Mouse (Mus musculus): ENCODE data around the gene Bend5. TPM values are rescaled to one million over a fixed set of nuclear protein-coding genes. Genes with fewer than 3 reads are reported as not detected.
A peak's percentile ranks its signal among the peaks of the same experiment; 100 is the strongest.

Bend5 gene
- total and polyA plus RNA-seq, 3 experiments: 15.6 to 21.8 (median 19.3) TPM

- dilution Hi-C loops (cut with MboI; ENCODE audit: extremely low pct_ligation_motif_present, extremely low pct_unique_long_range_greater_than_20kb, low sequenced_read_pairs) (no loop called here), in situ Hi-C loops (cut with MboI; ENCODE audit: low pct_ligation_motif_present, low pct_unique_long_range_greater_than_20kb, low sequenced_read_pairs) (no loop called here)
- H3K4me1 ChIP-seq (ENCODE audit: control insufficient read depth in 1 of 2, insufficient read depth in 2 of 2): 0 out of 4 replicates have a peak, but pooled peaks cover 0 to 3% of the 10 kb centered on the region in 2 experiments
- no peak overlapping the region for H3K9ac ChIP-seq (ENCODE audit: insufficient read depth, low read depth)
- no peak overlapping the region for H3K4me3 ChIP-seq (replicated peaks in 1 of 3; ENCODE audit: low read depth in 2 of 3, low read length in 2 of 3, poor library complexity in 1 of 3)
- peaks cover 1% of the 10 kb centered on the region for H3K27me3 ChIP-seq (replicated peaks)
- TF ChIP-seq SIN3A (IDR thresholded peaks at IDR 0.05; ENCODE audit: low read length) (no peak), NELFE (IDR thresholded peaks at IDR 0.05; ENCODE audit: low read depth, low read length) (no peak), ETS1 (conservative IDR thresholded peaks at IDR 0.05; ENCODE audit: low read depth, low read length) (no peak), HCFC1 (IDR thresholded peaks at IDR 0.05; ENCODE audit: low read depth, low read length) (no peak), USF2 (conservative IDR thresholded peaks at IDR 0.05; ENCODE audit: low read depth, low read length) (no peak), TCF12 (IDR thresholded peaks at IDR 0.05; ENCODE audit: low read depth, low read length) (no peak), IRF4 (IDR thresholded peaks at IDR 0.05; ENCODE audit: low read depth, low read length) (no peak), EP300 (IDR thresholded peaks at IDR 0.05; ENCODE audit: low read length) (no peak), ELF1 (IDR thresholded peaks at IDR 0.05; ENCODE audit: low read depth, low read length) (no peak), ZC3H11A (IDR thresholded peaks at IDR 0.05; ENCODE audit: low read depth, low read length) (no peak), MEF2A (IDR thresholded peaks at IDR 0.05; ENCODE audit: borderline replicate concordance, low read depth, low read length) (no peak), UBTF (IDR thresholded peaks at IDR 0.05; ENCODE audit: low read depth, low read length) (no peak), ZMIZ1 (IDR thresholded peaks at IDR 0.05; ENCODE audit: low read depth, low read length) (no peak), PAX5 (IDR thresholded peaks at IDR 0.05; ENCODE audit: low read length) (no peak)
- H3K79me2 ChIP-seq (replicated peaks; ENCODE audit: control insufficient read depth, extremely low read depth, insufficient read depth, poor library complexity, severe bottlenecking): no peaks in the 10 kb centered on the region
- no peaks in the 10 kb centered on the region for H3K9me3 ChIP-seq (replicated peaks; ENCODE audit: low read length)
- no peak overlapping the region for H3K27ac ChIP-seq (ENCODE audit: insufficient read depth, low read depth)
- no peak for DNase-seq (ENCODE audit: extremely low read depth)
- H3K4me2 ChIP-seq (ENCODE audit: insufficient read depth, low read depth, poor library complexity, severe bottlenecking): no peak overlapping the region
- no peaks in the 10 kb centered on the region for H3K36me3 ChIP-seq (replicated peaks in 1 of 2; ENCODE audit: control insufficient read depth in 1 of 2, insufficient read depth in 1 of 2, low read length in 1 of 2)
Measured at GRCm38 (mm10) chr4:111487233-111487843, 72.5 kb downstream of the Bend5 start.

DNA sequence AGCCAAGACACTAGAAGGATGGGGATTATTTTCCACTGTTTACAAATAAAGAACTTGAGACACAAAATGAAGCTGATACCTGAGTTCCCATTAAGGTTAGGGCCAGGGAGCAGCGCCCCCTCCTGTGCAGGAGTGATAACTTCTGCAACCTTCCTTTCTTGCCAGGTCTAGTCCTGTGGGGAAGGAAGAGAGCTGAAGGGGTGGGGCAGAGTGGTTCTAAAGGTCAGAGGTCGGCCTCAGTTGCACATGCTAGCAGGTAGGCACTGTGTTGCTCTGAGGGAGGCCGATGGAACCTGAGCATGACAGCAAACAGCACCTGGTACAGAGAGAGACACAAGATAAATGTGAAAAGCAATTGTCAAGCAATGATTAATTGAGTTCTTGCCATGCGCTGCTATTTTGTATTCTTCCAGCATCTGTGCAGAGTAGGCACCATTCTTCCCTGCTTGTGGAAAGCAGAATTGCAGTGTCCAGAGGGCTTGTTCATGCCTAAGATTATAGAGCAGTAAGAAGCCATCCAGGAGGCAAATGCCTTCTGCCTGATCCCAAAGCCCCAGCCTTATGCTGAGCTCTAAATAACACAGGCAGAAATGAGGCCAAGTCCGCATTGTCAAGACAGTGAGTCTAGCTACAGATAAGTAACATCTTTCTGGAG is 79.1 kb downstream of the Bend5 start:
- Histone ChIP-seq H3K36me3 (replicated peaks in 1 of 2; ENCODE audit: control insufficient read depth in 1 of 2, insufficient read depth in 1 of 2, low read length in 1 of 2) (no peaks in the 10 kb centered on the region), H3K9me3 (replicated peaks; ENCODE audit: low read length) (no peaks in the 10 kb centered on the region), H3K9ac (ENCODE audit: insufficient read depth, low read depth) (no peak overlapping the region), H3K4me2 (ENCODE audit: insufficient read depth, low read depth, poor library complexity, severe bottlenecking) (no peak overlapping the region), H3K79me2 (replicated peaks; ENCODE audit: control insufficient read depth, extremely low read depth, insufficient read depth, poor library complexity, severe bottlenecking) (no peaks in the 10 kb centered on the region), H3K27ac (ENCODE audit: insufficient read depth, low read depth) (no peak overlapping the region), H3K4me3 (replicated peaks in 1 of 3; ENCODE audit: low read depth in 2 of 3, low read length in 2 of 3, poor library complexity in 1 of 3) (no peak overlapping the region), H3K4me1 (ENCODE audit: control insufficient read depth in 1 of 2, insufficient read depth in 2 of 2) (peaks cover 8 to 17% of the 10 kb centered on the region in 2 experiments; a peak in 3 of 4 replicates), H3K27me3 (replicated peaks) (no peaks in the 10 kb centered on the region)
- in situ Hi-C loops (cut with MboI; ENCODE audit: low pct_ligation_motif_present, low pct_unique_long_range_greater_than_20kb, low sequenced_read_pairs): no loop called here
- peak; percentile 46 for DNase-seq (ENCODE audit: extremely low read depth)
- dilution Hi-C loops (cut with MboI; ENCODE audit: extremely low pct_ligation_motif_present, extremely low pct_unique_long_range_greater_than_20kb, low sequenced_read_pairs): no loop called here
- TF ChIP-seq SMC3 (IDR thresholded peaks at IDR 0.05; ENCODE audit: low read depth, low read length) (peak; percentile 91), CTCF (conservative IDR thresholded peaks at IDR 0.05 in 1 of 2, IDR thresholded peaks at IDR 0.05 in 1 of 2; ENCODE audit: low read depth in 2 of 2, low read length in 2 of 2) (peak; percentile 43 to 82; a peak in 3 of 4 replicates), JUND (conservative IDR thresholded peaks at IDR 0.05; ENCODE audit: low read depth, low read length) (no peak), IRF4 (IDR thresholded peaks at IDR 0.05; ENCODE audit: low read depth, low read length) (peak; percentile 49; the same call in 1 of the 2 replicates), ZC3H11A (IDR thresholded peaks at IDR 0.05; ENCODE audit: low read depth, low read length) (peak; percentile 79), TCF12 (IDR thresholded peaks at IDR 0.05; ENCODE audit: low read depth, low read length) (0 out of 2 replicates have a peak, but pooled peaks have one; percentile 24), CHD2 (IDR thresholded peaks at IDR 0.05; ENCODE audit: low read length) (no peak), RAD21 (IDR thresholded peaks at IDR 0.05; ENCODE audit: low read depth, low read length) (peak; percentile 83)

All from CH12.LX (cell line).